Mouse (Mus musculus) MEL (cell line): Measurements from ENCODE around the gene Mfsd14b. TPM values are rescaled to one million over a fixed set of nuclear protein-coding genes. Genes with fewer than 3 reads are reported as not detected.
A peak's percentile ranks its signal among the peaks of the same experiment; 100 is the strongest.

Source experiments
- DNase-seq: peaks from one replicate; pipeline ENCODE4 v3.0.0; 2011; ENCODE audit warnings: low read depth, low spot score
- H3K27ac ChIP-seq: 2 replicates; pipeline ENCODE4 v1.5.1; 2012; ENCODE audit warnings: low read depth, mild to moderate bottlenecking, control low read depth, low read length, moderate library complexity; ENCODE audit not compliant: control insufficient read depth
- H3K27me3 ChIP-seq, 2 experiments: fragments of 150-350 bp in 1 of 2; sonication (generic) in 1 of 2; 2 replicates each; pipeline ENCODE4 v1.6.1; 2012; ENCODE audit warnings: low read length in 2 of 2, mild to moderate bottlenecking in 2 of 2, improper control_type of control experiment in 1 of 2, moderate library complexity in 1 of 2; ENCODE audit not compliant: insufficient read depth in 2 of 2, control insufficient read depth in 1 of 2
- H3K36me3 ChIP-seq, 2 experiments: 2 replicates each; pipeline ENCODE4 v1.6.1; 2012 to 2014; ENCODE audit warnings: low read length in 2 of 2, improper control_type of control experiment in 1 of 2, inconsistent platforms in 1 of 2, mild to moderate bottlenecking in 1 of 2; ENCODE audit not compliant: insufficient read depth in 2 of 2, control insufficient read depth in 1 of 2
- H3K4me1 ChIP-seq, 2 experiments: fragments of 150-350 bp in 1 of 2; sonication (generic) in 1 of 2; 2 replicates each; pipeline ENCODE4 v1.6.1; 2012; ENCODE audit warnings: low read length in 2 of 2, improper control_type of control experiment in 1 of 2, mild to moderate bottlenecking in 1 of 2; ENCODE audit not compliant: insufficient read depth in 2 of 2, control insufficient read depth in 1 of 2
- H3K4me3 ChIP-seq, 2 experiments: fragments of 150-350 bp in 1 of 2; sonication (generic) in 1 of 2; 2 replicates each; pipeline ENCODE4 v1.5.1; 2012; ENCODE audit warnings: low read depth in 2 of 2, low read length in 2 of 2, mild to moderate bottlenecking in 2 of 2, moderate library complexity in 2 of 2, control low read depth in 1 of 2, improper control_type of control experiment in 1 of 2; ENCODE audit not compliant: control insufficient read depth in 1 of 2, insufficient read depth in 1 of 2
- H3K79me2 ChIP-seq: 2 replicates; pipeline ENCODE4 v1.6.1; 2012; ENCODE audit warnings: mild to moderate bottlenecking, low read length, moderate library complexity; ENCODE audit not compliant: control insufficient read depth, poor library complexity, insufficient read depth
- H3K9ac ChIP-seq: 2 replicates; pipeline ENCODE4 v1.6.1; 2012; ENCODE audit warnings: low read depth, mild to moderate bottlenecking, control low read depth, low read length, moderate library complexity; ENCODE audit not compliant: control insufficient read depth, poor library complexity, severe bottlenecking
- H3K9me3 ChIP-seq: fragments of 150-350 bp; sonication (generic); replicated peaks from 2 replicates; pipeline ENCODE4 v1.6.1; 2012; ENCODE audit warnings: mild to moderate bottlenecking, low read length, improper control_type of control experiment, moderate library complexity; ENCODE audit not compliant: insufficient read depth
- BHLHE40 ChIP-seq: IDR thresholded peaks from 2 replicates; pipeline ENCODE4 v1.6.1; 2012; ENCODE audit warnings: low read depth, mild to moderate bottlenecking, inconsistent platforms, low read length, improper control_type of control experiment, borderline replicate concordance
- CHD2 ChIP-seq: IDR thresholded peaks from 2 replicates; pipeline ENCODE4 v1.6.1; 2011; ENCODE audit warnings: low read length, improper control_type of control experiment
- CTCF ChIP-seq, 3 experiments: IDR thresholded peaks in 2 of 3; conservative IDR thresholded peaks in 1 of 3; 2 replicates each; pipeline ENCODE4 v1.5.1; 2011 to 2012; ENCODE audit warnings: low read length in 3 of 3, low read depth in 2 of 3, mild to moderate bottlenecking in 2 of 3, improper control_type of control experiment in 1 of 3, inconsistent platforms in 1 of 3, mixed read lengths in 1 of 3, moderate library complexity in 1 of 3; ENCODE audit not compliant: control insufficient read depth in 1 of 3, insufficient read depth in 1 of 3, poor library complexity in 1 of 3, severe bottlenecking in 1 of 3
- GABPA ChIP-seq: IDR thresholded peaks from 2 replicates; pipeline ENCODE4 v1.6.1; 2012; ENCODE audit warnings: low read depth, mild to moderate bottlenecking, inconsistent platforms, low read length, improper control_type of control experiment, moderate library complexity
- KAT2A ChIP-seq: conservative IDR thresholded peaks from 2 replicates; pipeline ENCODE4 v1.6.1; 2012; ENCODE audit warnings: low read depth, low read length, improper control_type of control experiment, inconsistent platforms
- MAFK ChIP-seq: IDR thresholded peaks from 2 replicates; pipeline ENCODE4 v1.6.1; 2011; ENCODE audit warnings: low read depth, mild to moderate bottlenecking, low read length, improper control_type of control experiment, borderline replicate concordance
- MAZ ChIP-seq: IDR thresholded peaks from 2 replicates; pipeline ENCODE4 v1.6.1; 2012; ENCODE audit warnings: low read depth, mild to moderate bottlenecking, inconsistent platforms, low read length, improper control_type of control experiment
- MXI1 ChIP-seq: IDR thresholded peaks from 2 replicates; pipeline ENCODE4 v1.6.1; 2011; ENCODE audit warnings: mild to moderate bottlenecking, low read depth, low read length, improper control_type of control experiment
- MYB ChIP-seq: IDR thresholded peaks from 2 replicates; pipeline ENCODE4 v1.6.1; 2011; ENCODE audit warnings: mild to moderate bottlenecking, low read depth, low read length, improper control_type of control experiment
- NELFE ChIP-seq: IDR thresholded peaks from 2 replicates; pipeline ENCODE4 v1.6.1; 2011; ENCODE audit warnings: low read depth, low read length, improper control_type of control experiment
- NRF1 ChIP-seq: IDR thresholded peaks from 2 replicates; pipeline ENCODE4 v1.6.1; 2014; ENCODE audit warnings: low read depth, mild to moderate bottlenecking, inconsistent platforms, low read length, improper control_type of control experiment, moderate library complexity; ENCODE audit not compliant: poor library complexity, insufficient read depth, severe bottlenecking
- POLR2A ChIP-seq, 2 experiments: IDR thresholded peaks; 2 replicates each; pipeline ENCODE4 v1.6.1; 2011 to 2012; ENCODE audit warnings: low read length in 2 of 2, mild to moderate bottlenecking in 2 of 2, control low read depth in 1 of 2, improper control_type of control experiment in 1 of 2, low read depth in 1 of 2, moderate library complexity in 1 of 2; ENCODE audit not compliant: control insufficient read depth in 1 of 2, insufficient read depth in 1 of 2, poor library complexity in 1 of 2
- POLR2AphosphoS2 ChIP-seq: IDR thresholded peaks from 2 replicates; pipeline ENCODE4 v1.6.1; 2011; ENCODE audit warnings: low read length, improper control_type of control experiment
- POLR2AphosphoS5 ChIP-seq: IDR thresholded peaks from 2 replicates; pipeline ENCODE4 v1.6.1; 2012; ENCODE audit warnings: low read depth, borderline replicate concordance, mild to moderate bottlenecking, inconsistent platforms, low read length, moderate library complexity, mixed read lengths
- RAD21 ChIP-seq: IDR thresholded peaks from 2 replicates; pipeline ENCODE4 v1.6.1; 2011; ENCODE audit warnings: mild to moderate bottlenecking, low read depth, low read length, improper control_type of control experiment
- RCOR1 ChIP-seq: IDR thresholded peaks from 2 replicates; pipeline ENCODE4 v1.6.1; 2012; ENCODE audit warnings: low read depth, mild to moderate bottlenecking, inconsistent platforms, low read length, improper control_type of control experiment
- SIN3A ChIP-seq: IDR thresholded peaks from 2 replicates; pipeline ENCODE4 v1.6.1; 2012; ENCODE audit warnings: low read length, improper control_type of control experiment, inconsistent platforms
- SMC3 ChIP-seq: IDR thresholded peaks from 2 replicates; pipeline ENCODE4 v1.6.1; 2011; ENCODE audit warnings: low read depth, low read length, improper control_type of control experiment
- TAL1 ChIP-seq: IDR thresholded peaks from 2 replicates; pipeline ENCODE4 v1.6.1; 2012; ENCODE audit warnings: mild to moderate bottlenecking, inconsistent platforms, low read length, moderate library complexity, mixed read lengths
- TBP ChIP-seq: IDR thresholded peaks from 2 replicates; pipeline ENCODE4 v1.8.0; 2011; ENCODE audit warnings: low read depth, low read length, improper control_type of control experiment
- UBTF ChIP-seq: IDR thresholded peaks from 2 replicates; pipeline ENCODE4 v1.6.1; 2012; ENCODE audit warnings: low read depth, mild to moderate bottlenecking, inconsistent platforms, low read length, improper control_type of control experiment, moderate library complexity, borderline replicate concordance; ENCODE audit not compliant: insufficient read depth
- USF2 ChIP-seq, 2 experiments: IDR thresholded peaks; 2 replicates each; pipeline ENCODE4 v1.6.1; 2011 to 2012; ENCODE audit warnings: improper control_type of control experiment in 2 of 2, low read length in 2 of 2, borderline replicate concordance in 1 of 2, inconsistent platforms in 1 of 2, low read depth in 1 of 2, mild to moderate bottlenecking in 1 of 2; ENCODE audit not compliant: insufficient read depth in 1 of 2
- ZC3H11A ChIP-seq: IDR thresholded peaks from 2 replicates; pipeline ENCODE4 v1.6.1; 2012; ENCODE audit warnings: low read depth, mild to moderate bottlenecking, inconsistent platforms, low read length, improper control_type of control experiment
- ZKSCAN1 ChIP-seq: IDR thresholded peaks from 2 replicates; pipeline ENCODE4 v1.6.1; 2012; ENCODE audit warnings: low read depth, mild to moderate bottlenecking, inconsistent platforms, low read length, improper control_type of control experiment, moderate library complexity
- ZMIZ1 ChIP-seq: IDR thresholded peaks from 2 replicates; pipeline ENCODE4 v1.6.1; 2012; ENCODE audit warnings: low read depth, mild to moderate bottlenecking, inconsistent platforms, low read length, improper control_type of control experiment, moderate library complexity
- ZNF384 ChIP-seq: IDR thresholded peaks from 2 replicates; pipeline ENCODE4 v1.6.1; 2012; ENCODE audit warnings: low read depth, mild to moderate bottlenecking, inconsistent platforms, low read length, improper control_type of control experiment
- polyA plus RNA-seq, 2 experiments: library from polyadenylated mRNA; stranded (reverse) in 1 of 2; unstranded in 1 of 2; fragments of >175 nt in 1 of 2; fragments of >200 nt in 1 of 2; gene quantifications; 2 replicates each; pipeline versions ENCODE4 v1.2.1 to v1.2.4; 2012; ENCODE audit warnings: low replicate concordance in 2 of 2, low read depth in 1 of 2; ENCODE audit not compliant: insufficient read length in 2 of 2, insufficient read depth in 1 of 2, missing spikeins in 1 of 2
- total RNA-seq: library from RNA; depleted of rRNA; stranded (reverse); fragments of 300-350 nt; gene quantifications from 2 replicates; pipeline ENCODE4 v1.2.3, GENCODE M21; 2012

The Mfsd14b gene
- total and polyA plus RNA-seq, 3 experiments: 47.9 to 48.1 TPM; not detected in 1

DNA sequence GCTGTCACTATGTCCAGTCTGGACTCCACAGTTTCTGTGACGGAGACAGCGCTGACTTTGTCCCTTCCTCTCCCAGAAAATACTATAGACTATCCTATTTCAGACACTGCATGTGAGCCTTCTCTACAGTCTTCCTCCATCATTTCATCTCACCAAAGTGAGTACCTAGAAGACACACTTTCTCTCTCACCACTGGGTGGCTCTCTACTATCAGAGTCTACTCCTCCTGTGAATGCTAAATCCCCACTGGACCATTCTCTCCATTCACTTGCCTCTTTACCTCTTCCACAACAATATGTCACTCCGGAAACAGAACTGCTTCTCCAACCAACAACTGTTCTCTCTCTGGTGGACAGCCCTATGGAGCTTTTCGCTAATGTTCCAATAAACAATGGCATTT, 77.7 kb downstream of the Mfsd14b start:
- no peak overlapping the region for H3K4me3 ChIP-seq
- H3K9me3 ChIP-seq: no peaks in the 10 kb centered on the region
- no peak overlapping the region for H3K27ac ChIP-seq
- peak; percentile 44 for DNase-seq
- TF ChIP-seq ZKSCAN1 (no peak), MYB (no peak), ZC3H11A (peak; percentile 39; the same call in 1 of the 2 replicates), UBTF (no peak), USF2 (IDR thresholded peaks at IDR 0.05; ENCODE audit: borderline replicate concordance in 1 of 2, insufficient read depth in 1 of 2, low read depth in 1 of 2, low read length in 2 of 2) (no peak), POLR2AphosphoS5 (no peak), RAD21 (peak; percentile 71), SMC3 (peak; percentile 83), POLR2A (IDR thresholded peaks at IDR 0.05; ENCODE audit: control insufficient read depth in 1 of 2, insufficient read depth in 1 of 2, low read depth in 1 of 2, low read length in 2 of 2, poor library complexity in 1 of 2) (no peak), CTCF (IDR thresholded peaks at IDR 0.05 in 2 of 3, conservative IDR thresholded peaks at IDR 0.05 in 1 of 3; ENCODE audit: control insufficient read depth in 1 of 3, insufficient read depth in 1 of 3, low read depth in 2 of 3, low read length in 3 of 3, poor library complexity in 1 of 3, severe bottlenecking in 1 of 3) (peak in 1 of 3 experiments; percentile 64; a peak in 2 of 6 replicates), ZNF384 (no peak), MXI1 (no peak)
- H3K79me2 ChIP-seq: no peaks in the 10 kb centered on the region
- H3K36me3 ChIP-seq: no peaks in the 10 kb centered on the region
- H3K9ac ChIP-seq: no peak overlapping the region
- H3K4me1 ChIP-seq: no peaks in the 10 kb centered on the region
- no peaks in the 10 kb centered on the region for H3K27me3 ChIP-seq

DNA sequence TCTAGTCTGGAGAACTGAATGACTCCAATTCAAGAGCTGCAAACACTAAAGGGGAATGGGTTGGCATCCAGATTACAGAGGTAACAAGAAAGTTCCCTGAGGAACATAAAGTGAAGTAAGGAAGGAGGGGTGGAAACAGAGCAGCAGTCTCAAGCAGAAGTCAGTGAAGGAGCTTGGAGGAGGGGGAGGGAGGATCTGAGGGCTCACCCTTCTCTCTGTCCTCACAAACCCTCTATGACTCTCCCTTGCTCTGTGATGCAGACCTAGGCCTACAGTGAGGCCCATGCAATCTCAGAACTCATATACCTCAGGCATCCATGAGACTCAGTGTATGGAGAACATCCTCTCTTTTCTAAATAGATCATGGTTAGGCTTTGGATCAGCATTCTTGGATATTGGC, 80.0 kb downstream of the Mfsd14b start, which contains the start of gene Spata31d1c:
TSS of gene Spata31d1c (plus strand) at position 301 of the 400 bp plus-strand sequence.
- Histone ChIP-seq H3K27me3 (no peaks in the 10 kb centered on the region), H3K9ac (no peak within 1 kb of the TSS), H3K27ac (no peak within 1 kb of the TSS), H3K79me2 (no peaks in the 10 kb centered on the region), H3K4me1 (no peaks in the 10 kb centered on the region), H3K36me3 (no peaks in the 10 kb centered on the region), H3K4me3 (no peak within 1 kb of the TSS), H3K9me3 (no peaks in the 10 kb centered on the region)
- TF ChIP-seq RAD21 (no peak), GABPA (no peak), MYB (no peak), KAT2A (no peak), MXI1 (no peak), NRF1 (no peak), TAL1 (no peak), ZMIZ1 (no peak), BHLHE40 (no peak), ZKSCAN1 (no peak), MAZ (no peak), MAFK (no peak), CHD2 (no peak), POLR2A (IDR thresholded peaks at IDR 0.05; ENCODE audit: control insufficient read depth in 1 of 2, insufficient read depth in 1 of 2, low read depth in 1 of 2, low read length in 2 of 2, poor library complexity in 1 of 2) (no peak), SIN3A (no peak), POLR2AphosphoS2 (no peak), RCOR1 (no peak), TBP (no peak), USF2 (IDR thresholded peaks at IDR 0.05; ENCODE audit: borderline replicate concordance in 1 of 2, insufficient read depth in 1 of 2, low read depth in 1 of 2, low read length in 2 of 2) (no peak), NELFE (no peak)
- no peak for DNase-seq
